Mouse (Mus musculus): Measurements from ENCODE around the gene Cenpt.

DNA sequence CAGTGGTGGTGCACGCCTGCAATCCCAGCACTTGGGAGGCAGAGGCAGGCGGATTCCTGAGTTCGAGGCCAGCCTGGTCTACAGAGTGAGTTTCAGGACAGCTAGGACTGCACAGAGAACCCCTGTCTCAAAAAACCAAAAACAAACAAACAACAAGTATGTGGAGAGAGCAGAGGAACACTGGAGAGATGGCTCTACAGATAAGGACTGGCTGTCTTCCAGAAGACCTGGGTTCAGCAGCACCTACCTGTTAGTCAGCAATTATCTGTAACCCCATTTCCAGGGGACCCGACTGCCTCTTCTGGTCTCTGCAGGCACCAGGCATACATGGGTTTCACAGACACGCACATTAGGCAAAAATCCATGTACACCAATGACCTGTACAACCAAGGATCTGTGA lies 13.9 kb downstream of the Cenpt start:
- no peak for TF ChIP-seq CTCF (IDR thresholded peaks at IDR 0.05; ENCODE audit: low read depth, low read length)
- no peak for TF ChIP-seq POLR2A (IDR thresholded peaks at IDR 0.05; ENCODE audit: extremely low read depth, insufficient read depth, low read length)

Measured in liver, adult 2 months (tissue).